ENCODE assay signal across 8 mouse cellular contexts in the genomic region with DNA sequence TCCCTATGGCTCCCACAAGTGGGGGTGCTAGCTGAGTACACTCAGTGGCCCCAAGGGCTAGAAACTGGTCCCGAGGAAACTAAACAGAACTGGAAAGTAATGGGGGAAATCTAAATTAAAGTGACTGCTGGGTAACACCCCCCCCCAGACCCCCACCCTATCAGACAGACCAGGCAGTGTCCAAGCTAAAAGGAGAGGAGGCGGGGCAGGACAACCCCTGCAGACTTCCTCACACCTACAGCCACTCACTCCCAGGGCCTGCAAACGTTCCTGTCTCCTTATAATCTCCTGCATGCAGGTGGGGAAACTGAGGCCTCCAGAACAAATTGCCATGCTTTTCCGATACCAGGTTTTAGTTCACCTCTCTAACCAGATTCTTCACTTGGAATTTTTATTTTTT. TPM values are rescaled to one million over a fixed set of nuclear protein-coding genes. Genes with fewer than 3 reads are reported as not detected.
DNase-seq lines count a peak whose midpoint lies in the region; ATAC-seq lines count a peak whose summit lies in the region.

No protein-coding gene starts in this region.

- H3K27ac ChIP-seq in kidney, embryonic 14.5 days (ENCODE audit: low read depth, low read length), result peak overlapping the region; percentile 98; the same call in 1 of the 2 replicates
- no peak overlapping the region for H3K27ac ChIP-seq in brown adipose tissue, adult 24 weeks (replicated peaks; ENCODE audit: low read depth, low read length)
- no peak overlapping the region for H3K27ac ChIP-seq in hindbrain, embryonic 15.5 days (replicated peaks)
- H3K27ac ChIP-seq in midbrain, embryonic 16.5 days (ENCODE audit: low read length), result peak overlapping the region; percentile 84

- H3K9me3 ChIP-seq in kidney, embryonic 14.5 days (ENCODE audit: control insufficient read depth, low read length), result no peaks in the 10 kb centered on the region
- no peaks in the 10 kb centered on the region for H3K9me3 ChIP-seq in hindbrain, embryonic 15.5 days
- H3K9me3 ChIP-seq in midbrain, embryonic 16.5 days (replicated peaks; ENCODE audit: control insufficient read depth, low read length, poor library complexity, severe bottlenecking), result no peaks in the 10 kb centered on the region

- peak overlapping the region; percentile 96 for H3K9ac ChIP-seq in kidney, embryonic 14.5 days (ENCODE audit: low read depth, low read length)
- peak overlapping the region; percentile 86 for H3K9ac ChIP-seq in hindbrain, embryonic 15.5 days
- H3K9ac ChIP-seq in midbrain, embryonic 16.5 days (ENCODE audit: low read depth, low read length), result peak overlapping the region; percentile 91

- WGBS in kidney, embryonic 14.5 days, result 7% methylated on average over 4 of the region's 4 CpGs
- WGBS in hindbrain, embryonic 15.5 days, result 10% methylated on average over 4 of the region's 4 CpGs
- WGBS in midbrain, embryonic 16.5 days, result 14% methylated on average over 4 of the region's 4 CpGs

- H3K4me1 ChIP-seq in kidney, embryonic 14.5 days (ENCODE audit: control insufficient read depth, insufficient read depth, low read length), result peaks cover 35% of the 10 kb centered on the region
- peaks cover 18% of the 10 kb centered on the region for H3K4me1 ChIP-seq in brown adipose tissue, adult 24 weeks (ENCODE audit: control insufficient read depth, insufficient read depth, insufficient read length, low read length)
- peaks cover 43% of the 10 kb centered on the region for H3K4me1 ChIP-seq in hindbrain, embryonic 15.5 days (replicated peaks)
- peaks cover 25% of the 10 kb centered on the region for H3K4me1 ChIP-seq in midbrain, embryonic 16.5 days (ENCODE audit: control insufficient read depth, insufficient read depth, low read length)

- peak overlapping the region; percentile 82 for H3K4me2 ChIP-seq in kidney, embryonic 14.5 days (replicated peaks; ENCODE audit: low read depth, low read length)
- H3K4me2 ChIP-seq in hindbrain, embryonic 15.5 days, result peak overlapping the region; percentile 89
- peak overlapping the region; percentile 89 for H3K4me2 ChIP-seq in midbrain, embryonic 16.5 days (ENCODE audit: low read length)

- ATAC-seq in kidney, embryonic 14.5 days (ENCODE audit: low FRiP score, low TSS enrichment), result 0 out of 2 replicates have a peak, but pooled peaks have one; percentile 17
- no peak for ATAC-seq in hindbrain, embryonic 15.5 days (ENCODE audit: low FRiP score, low read depth)
- no peak for ATAC-seq in midbrain, embryonic 16.5 days

- H3K4me3 ChIP-seq in kidney, embryonic 14.5 days (ENCODE audit: low read length), result peak overlapping the region; percentile 93
- peak overlapping the region; percentile 99 for H3K4me3 ChIP-seq in brown adipose tissue, adult 24 weeks (ENCODE audit: insufficient read depth, low read depth, low read length)
- H3K4me3 ChIP-seq in hindbrain, embryonic 15.5 days, result peak overlapping the region; percentile 76
- H3K4me3 ChIP-seq in midbrain, embryonic 16.5 days (ENCODE audit: low read depth, low read length), result peak overlapping the region; percentile 84

- no peak for DNase-seq in kidney, postnatal 25 days
- DNase-seq in frontal cortex, adult 2 months (ENCODE audit: extremely low spot score in 1 of 2, low spot score in 1 of 2), result no peak
- DNase-seq in left cerebral cortex, adult 18-20 months (ENCODE audit: low spot score in 2 of 2), result no peak
- no peak for DNase-seq in spleen, postnatal 10 days (ENCODE audit: low spot score in 2 of 2)

- H3K36me3 ChIP-seq in kidney, embryonic 14.5 days (ENCODE audit: control insufficient read depth, insufficient read depth, low read length), result no peaks in the 10 kb centered on the region
- no peaks in the 10 kb centered on the region for H3K36me3 ChIP-seq in hindbrain, embryonic 15.5 days
- no peaks in the 10 kb centered on the region for H3K36me3 ChIP-seq in midbrain, embryonic 16.5 days (ENCODE audit: control insufficient read depth, insufficient read depth, low read length)

- no peaks in the 10 kb centered on the region for H3K27me3 ChIP-seq in kidney, embryonic 14.5 days (ENCODE audit: control insufficient read depth, insufficient read depth, low read length)
- H3K27me3 ChIP-seq in hindbrain, embryonic 15.5 days, result no peaks in the 10 kb centered on the region
- H3K27me3 ChIP-seq in midbrain, embryonic 16.5 days (ENCODE audit: control insufficient read depth, insufficient read depth, low read depth, low read length), result no peaks in the 10 kb centered on the region

RNA-seq across cellular contexts. Expression of a gene that starts 0.9 kb away (rescaled TPM):
- 27.6 and 34.5 TPM in 2 replicates for polyA plus RNA-seq in kidney, embryonic 14.5 days (2014; fragmentation: Nextera tagmentation; extraction: Ambion mirVana)
- 11.9 and 15.5 TPM in 2 replicates for polyA plus RNA-seq in brown adipose tissue, adult 24 weeks (2012; ENCODE audit: insufficient read depth, insufficient read length, missing spikeins)
- polyA plus RNA-seq in hindbrain, embryonic 15.5 days (2015; fragmentation: Nextera tagmentation; extraction: Ambion mirVana), result 32.1 and 38.5 TPM in 2 replicates
- 38.5 and 40.0 TPM in 2 replicates for polyA plus RNA-seq in midbrain, embryonic 16.5 days (2015; fragmentation: Nextera tagmentation; extraction: Ambion mirVana)
- polyA plus RNA-seq in frontal cortex, adult 2 months (2012; rRNA removed), result 77.2 and 80.6 TPM in 2 replicates
- total RNA-seq in left cerebral cortex, adult 18-20 months (2021), result 100 to 1,000 TPM; 128 to 129 TPM

Comparison
In these comparisons a context has a peak if more than half of its experiments do, and no peak if none do; other contexts are left out.
1. H3K27ac ChIP-seq: peak in kidney, embryonic 14.5 days (single experiment) and midbrain, embryonic 16.5 days (single experiment); none in brown adipose tissue, adult 24 weeks (single experiment) and hindbrain, embryonic 15.5 days (single experiment).
2. Peak in every context shown above with its lines, with median percentiles within 50 percentile points of each other: H3K4me2 ChIP-seq, H3K4me3 ChIP-seq and H3K9ac ChIP-seq.